In the genomic region with DNA sequence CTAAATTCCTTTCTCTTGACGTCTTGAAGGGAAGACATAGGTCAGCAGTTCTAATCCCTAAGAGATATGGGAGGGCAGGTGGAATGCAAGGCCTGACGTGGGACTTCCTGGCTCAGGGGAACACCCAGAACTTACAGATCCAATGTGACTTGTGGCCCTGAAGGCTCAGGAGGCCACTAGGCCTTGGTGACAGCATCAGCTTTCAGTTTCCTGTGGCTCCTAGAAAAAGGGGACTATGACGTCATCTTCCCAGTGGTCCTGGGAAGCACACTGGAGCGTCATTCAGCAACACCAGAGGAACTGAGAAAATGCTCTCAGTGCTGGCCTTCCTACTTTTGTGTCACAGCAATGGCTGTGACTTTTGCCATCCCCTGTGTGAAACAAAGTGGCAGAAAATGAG, we compare ENCODE assay signal across 22 mouse cellular contexts. TPM values are rescaled to one million over a fixed set of nuclear protein-coding genes. Genes with fewer than 3 reads are reported as not detected.
"Had no signal": no experiment of that assay in that cellular context is flagged by ENCODE, and none has a peak within 500 bp of the region (broad histone marks: within the 10 kb centered on the region; RNA-seq: fewer than 3 reads in every experiment).

No protein-coding gene starts in this region.

- H3K27ac ChIP-seq: kidney, postnatal 0 days; layer of hippocampus, adult 2 months; left cerebral cortex, adult 2 months; liver, embryonic 13.5 days; macrophage; midbrain, embryonic 13.5 days had no signal

- H3K9me3 ChIP-seq: liver, embryonic 13.5 days; midbrain, embryonic 13.5 days had no signal

- DNase-seq: layer of hippocampus, adult 9-11 months; liver, embryonic 13.5 days; thymus, postnatal 25 days had no signal

- H3K36me3 ChIP-seq: liver, embryonic 13.5 days; midbrain, embryonic 13.5 days had no signal

- ATAC-seq: intestine, postnatal 0 days; midbrain, embryonic 13.5 days; midbrain, embryonic 16.5 days had no signal

- H3K27me3 ChIP-seq: midbrain, embryonic 13.5 days had no signal

- H3K4me2 ChIP-seq: liver, embryonic 13.5 days; lung, embryonic 14.5 days; midbrain, embryonic 13.5 days had no signal

- H3K9ac ChIP-seq: liver, embryonic 13.5 days; lung, embryonic 14.5 days; midbrain, embryonic 13.5 days had no signal

- H3K4me3 ChIP-seq: layer of hippocampus, adult 2 months; left cerebral cortex, adult 2 months; liver, embryonic 13.5 days; midbrain, embryonic 13.5 days had no signal

RNA-seq across cellular contexts. Expression of gene Ccdc182, which starts 2.6 kb away (rescaled TPM):
- total RNA-seq: layer of hippocampus, adult 2 months; layer of hippocampus, postnatal 25 days; left cerebral cortex, adult 2 months; left cerebral cortex, postnatal 10 days; left cerebral cortex, postnatal 36 days; liver, adult 2 months; megakaryocyte, adult 5-6 weeks had no signal
- polyA plus RNA-seq: intestine, postnatal 0 days; large intestine, adult 2 months; liver, adult 2 months; liver, embryonic 13.5 days; liver, embryonic 16.5 days; lung, embryonic 14.5 days; macrophage; midbrain, embryonic 16.5 days; small intestine, adult 2 months; spleen, adult 2 months; stomach, embryonic 16.5 days; thymus, postnatal 0 days had no signal
